Mouse (Mus musculus): ENCODE measurements around the gene Glrx. TPM values are rescaled to one million over a fixed set of nuclear protein-coding genes. Genes with fewer than 3 reads are reported as not detected.
"Not testable (repeated sequence)": the region's sequence is repeated elsewhere in the genome, so short reads cannot be mapped to it uniquely, and the experiment has no call there.

Gene Glrx
- total RNA-seq, 2 experiments from 2014 or later = 147 to 276 TPM

GRCm38 (mm10) chr13:75832697-75833096 lies 7.0 kb upstream of the Glrx start:
- ATAC-seq (ENCODE audit: poor library complexity, severe bottlenecking) = peak; percentile 25; the same call in 1 of the 2 replicates

- ATAC-seq (ENCODE audit: poor library complexity, severe bottlenecking) = no peak
These were observed 6.2 kb upstream of the Glrx start for GRCm38 (mm10) chr13:75833499-75833898.

GRCm38 (mm10) chr13:75835461-75835860 lies 4.2 kb upstream of the Glrx start:
- no peak for ATAC-seq (ENCODE audit: poor library complexity, severe bottlenecking)

GRCm38 (mm10) chr13:75838506-75838905 lies 1.2 kb upstream of the Glrx start:
- no peak for ATAC-seq (ENCODE audit: poor library complexity, severe bottlenecking)

GRCm38 (mm10) chr13:75840752-75841285 lies 1.2 kb downstream of the Glrx start:
- ATAC-seq (ENCODE audit: poor library complexity, severe bottlenecking) = no peak

- ATAC-seq (ENCODE audit: poor library complexity, severe bottlenecking) = no peak
These were observed 2.3 kb downstream of the Glrx start for GRCm38 (mm10) chr13:75841950-75842349.

GRCm38 (mm10) chr13:75843331-75843730 lies 3.7 kb downstream of the Glrx start:
- ATAC-seq (ENCODE audit: poor library complexity, severe bottlenecking) = no peak

- ATAC-seq (ENCODE audit: poor library complexity, severe bottlenecking) = peak; percentile 20
These were observed 4.5 kb downstream of the Glrx start for GRCm38 (mm10) chr13:75843993-75844683.

- ATAC-seq (ENCODE audit: poor library complexity, severe bottlenecking) = no peak
These were observed 5.3 kb downstream of the Glrx start for GRCm38 (mm10) chr13:75844833-75845518.

- ATAC-seq (ENCODE audit: poor library complexity, severe bottlenecking) = peak; percentile 72
These were observed 6.0 kb downstream of the Glrx start for GRCm38 (mm10) chr13:75845519-75846166.

- ATAC-seq (ENCODE audit: poor library complexity, severe bottlenecking) = no peak
These were observed 7.4 kb downstream of the Glrx start for GRCm38 (mm10) chr13:75847027-75847426.

GRCm38 (mm10) chr13:75852027-75852426 lies 12.4 kb downstream of the Glrx start:
- ATAC-seq (ENCODE audit: poor library complexity, severe bottlenecking) = no peak

GRCm38 (mm10) chr13:75853118-75853517 lies 13.4 kb downstream of the Glrx start:
- ATAC-seq (ENCODE audit: poor library complexity, severe bottlenecking) = no peak

GRCm38 (mm10) chr13:75859264-75859844 lies 19.7 kb downstream of the Glrx start:
- ATAC-seq (ENCODE audit: poor library complexity, severe bottlenecking) = no peak

GRCm38 (mm10) chr13:75865486-75866184 lies 26.0 kb downstream of the Glrx start:
- peak; percentile 47; the same call in 1 of the 2 replicates for ATAC-seq (ENCODE audit: poor library complexity, severe bottlenecking)

- no peak for ATAC-seq (ENCODE audit: poor library complexity, severe bottlenecking)
These were observed 28.2 kb downstream of the Glrx start for GRCm38 (mm10) chr13:75867876-75868275.

GRCm38 (mm10) chr13:75874608-75875376 lies 35.1 kb downstream of the Glrx start:
- no peak for ATAC-seq (ENCODE audit: poor library complexity, severe bottlenecking)

GRCm38 (mm10) chr13:75876188-75876587 lies 36.5 kb downstream of the Glrx start:
- not testable (repeated sequence) for ATAC-seq (ENCODE audit: poor library complexity, severe bottlenecking)

- ATAC-seq (ENCODE audit: poor library complexity, severe bottlenecking) = no peak
These were observed 36.9 kb downstream of the Glrx start for GRCm38 (mm10) chr13:75876592-75876991.

GRCm38 (mm10) chr13:75877907-75878306 lies 38.2 kb downstream of the Glrx start:
- ATAC-seq (ENCODE audit: poor library complexity, severe bottlenecking) = peak; percentile 93

Data from megakaryocyte, adult 5-6 weeks (primary cell).